Mouse (Mus musculus) ES-Bruce4 (cell line): ENCODE measurements at regions not wholly inside any gene's neighbourhood (a gene's known extent, or its start where the extent isn't known, plus 50 kb on each side); places are given as distances from the start of the nearest gene placed in this dataset.

Experiments
- H3K27ac ChIP-seq: 2 replicates; pipeline ENCODE4 v1.5.1; 2012; ENCODE audit warnings: low read length, inconsistent platforms; ENCODE audit not compliant: insufficient read depth
- H3K27me3 ChIP-seq: 2 replicates; pipeline ENCODE4 v1.6.1; 2012; ENCODE audit warnings: mild to moderate bottlenecking, low read length, inconsistent platforms; ENCODE audit not compliant: control insufficient read depth, poor library complexity, insufficient read depth, severe bottlenecking
- H3K36me3 ChIP-seq: 2 replicates; pipeline ENCODE4 v1.6.1; 2012; ENCODE audit warnings: inconsistent platforms, mild to moderate bottlenecking, low read length, moderate library complexity; ENCODE audit not compliant: control insufficient read depth, poor library complexity, insufficient read depth, severe bottlenecking
- H3K4me1 ChIP-seq: one replicate; pipeline ENCODE4 v1.8.1; 2011; ENCODE audit warnings: low read length; ENCODE audit not compliant: control insufficient read depth, insufficient read depth
- H3K4me3 ChIP-seq: 2 replicates; pipeline ENCODE4 v1.5.1; 2011; ENCODE audit warnings: low read depth, mild to moderate bottlenecking, low read length
- H3K9ac ChIP-seq: 2 replicates; pipeline ENCODE4 v1.6.1; 2012; ENCODE audit warnings: low read depth, mild to moderate bottlenecking, inconsistent platforms; ENCODE audit not compliant: poor library complexity, severe bottlenecking
- H3K9me3 ChIP-seq: replicated peaks from 2 replicates; pipeline ENCODE4 v1.6.1; 2012; ENCODE audit warnings: mild to moderate bottlenecking, low read length, inconsistent platforms; ENCODE audit not compliant: control insufficient read depth, poor library complexity, insufficient read depth, severe bottlenecking
- CTCF ChIP-seq: IDR thresholded peaks from one replicate; pipeline ENCODE4 v1.8.1; 2011; ENCODE audit warnings: low read depth, low read length
- EP300 ChIP-seq: IDR thresholded peaks from 2 replicates; pipeline ENCODE4 v1.6.1; 2011; ENCODE audit warnings: low read depth, low read length; ENCODE audit not compliant: insufficient read depth
- POLR2A ChIP-seq: IDR thresholded peaks from one replicate; pipeline ENCODE4 v1.8.1; 2011; ENCODE audit warnings: low read length; ENCODE audit not compliant: insufficient read depth

GRCm38 (mm10) chr11:28730140-28730539, 122.9 kb upstream of the Efemp1 start:
- H3K36me3 ChIP-seq: no peaks in the 10 kb centered on the region
- no peaks in the 10 kb centered on the region; the same call in 1 of the 2 replicates for H3K27me3 ChIP-seq
- H3K4me1 ChIP-seq: no peaks in the 10 kb centered on the region
- no peaks in the 10 kb centered on the region for H3K9me3 ChIP-seq
- no peak overlapping the region for H3K27ac ChIP-seq
- H3K9ac ChIP-seq: no peak overlapping the region
- TF ChIP-seq POLR2A: no peak
- TF ChIP-seq CTCF: no peak
- no peak for TF ChIP-seq EP300
- H3K4me3 ChIP-seq: no peak overlapping the region

DNA sequence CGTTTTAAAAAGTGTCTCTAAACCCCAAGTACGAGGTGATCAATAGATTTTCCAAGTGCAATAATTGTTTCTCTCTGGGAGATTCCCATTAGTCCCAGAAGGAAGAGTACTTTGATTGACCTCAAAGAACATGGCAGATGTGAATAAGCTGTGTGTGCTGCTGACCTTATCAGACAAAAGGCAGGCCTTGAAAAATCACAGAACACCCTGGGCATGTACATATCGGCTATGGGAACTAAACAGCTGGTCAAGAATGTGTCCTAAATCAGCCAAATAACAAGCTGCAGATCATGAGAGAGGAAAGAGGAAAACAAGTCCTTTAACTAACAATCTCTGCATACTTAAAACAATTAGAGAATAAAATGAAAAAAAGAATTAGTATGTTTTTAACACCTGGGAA, 125.4 kb upstream of the Ccdc85a start:
- H3K36me3 ChIP-seq: no peaks in the 10 kb centered on the region
- no peak overlapping the region for H3K27ac ChIP-seq
- TF ChIP-seq POLR2A: no peak
- TF ChIP-seq EP300: no peak
- TF ChIP-seq CTCF: no peak

DNA sequence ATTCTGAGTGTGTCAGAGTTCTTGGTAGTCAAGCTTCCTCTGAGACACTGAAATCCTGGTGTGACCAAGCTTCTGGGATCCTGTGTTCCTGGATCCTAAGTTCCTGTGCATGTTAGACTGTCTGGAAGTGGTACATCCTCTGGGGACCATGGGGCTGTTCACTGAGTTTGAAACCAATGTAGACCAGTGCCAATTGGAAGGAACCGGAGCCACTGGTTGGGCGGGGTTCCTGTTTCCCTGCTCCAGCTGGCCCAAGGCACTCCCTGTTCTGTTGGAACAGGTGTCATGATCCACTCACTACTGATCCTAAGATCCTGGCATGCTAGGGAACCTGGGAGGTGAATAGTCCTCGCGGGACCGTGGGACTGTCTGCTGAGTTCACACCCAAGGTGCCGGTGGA, 124.3 kb upstream of the Ccdc85a start:
- no peaks in the 10 kb centered on the region for H3K27me3 ChIP-seq
- H3K4me3 ChIP-seq: no peak overlapping the region
- H3K9me3 ChIP-seq: no peaks in the 10 kb centered on the region
- TF ChIP-seq CTCF: no peak
- TF ChIP-seq POLR2A: no peak
- no peak for TF ChIP-seq EP300
- H3K27ac ChIP-seq: no peak overlapping the region
- H3K4me1 ChIP-seq: no peaks in the 10 kb centered on the region
- no peaks in the 10 kb centered on the region for H3K36me3 ChIP-seq
- no peak overlapping the region for H3K9ac ChIP-seq

More for the DNA sequence above, 125.4 kb upstream of the Ccdc85a start:
- no peaks in the 10 kb centered on the region for H3K27me3 ChIP-seq
- H3K9ac ChIP-seq: no peak overlapping the region
- no peaks in the 10 kb centered on the region for H3K9me3 ChIP-seq
- no peak overlapping the region for H3K4me3 ChIP-seq
- no peaks in the 10 kb centered on the region for H3K4me1 ChIP-seq

GRCm38 (mm10) chr11:28702384-28702783, 118.3 kb upstream of the Ccdc85a start:
- Histone ChIP-seq H3K36me3 (no peaks in the 10 kb centered on the region), H3K9me3 (no peaks in the 10 kb centered on the region)
- TF ChIP-seq EP300 (no peak), POLR2A (no peak), CTCF (no peak)

DNA sequence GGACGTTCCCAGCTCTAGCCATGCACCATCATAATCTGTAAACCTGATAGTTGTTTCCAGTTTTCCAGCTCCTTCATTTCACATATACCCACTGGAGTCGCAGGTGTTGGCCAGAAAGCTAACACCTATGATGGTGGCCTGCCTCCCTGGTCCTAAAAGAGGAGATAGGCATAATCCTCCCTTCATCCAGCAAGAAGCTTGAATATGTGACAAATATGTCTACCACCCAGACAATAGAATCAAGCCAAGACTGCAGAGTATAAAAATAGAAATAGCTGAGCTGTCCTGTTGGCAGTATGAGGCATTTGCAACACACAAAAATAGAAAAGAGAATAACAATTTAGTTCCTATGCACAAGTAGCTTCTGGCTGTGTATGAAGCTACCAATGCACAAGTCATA, 117.3 kb upstream of the Ccdc85a start:
- Histone ChIP-seq H3K4me1 (no peaks in the 10 kb centered on the region), H3K9me3 (no peaks in the 10 kb centered on the region), H3K27ac (no peak overlapping the region), H3K27me3 (no peaks in the 10 kb centered on the region), H3K9ac (no peak overlapping the region), H3K4me3 (no peak overlapping the region), H3K36me3 (no peaks in the 10 kb centered on the region)
- no peak for TF ChIP-seq POLR2A
- no peak for TF ChIP-seq EP300
- TF ChIP-seq CTCF: no peak

More at GRCm38 (mm10) chr11:28702384-28702783, 118.3 kb upstream of the Ccdc85a start:
- no peaks in the 10 kb centered on the region for H3K27me3 ChIP-seq
- H3K4me1 ChIP-seq: no peaks in the 10 kb centered on the region
- no peak overlapping the region for H3K4me3 ChIP-seq
- H3K9ac ChIP-seq: no peak overlapping the region
- H3K27ac ChIP-seq: no peak overlapping the region

GRCm38 (mm10) chr11:28699766-28700165, 115.6 kb upstream of the Ccdc85a start:
- H3K36me3 ChIP-seq: no peaks in the 10 kb centered on the region
- no peak overlapping the region for H3K9ac ChIP-seq
- H3K27ac ChIP-seq: no peak overlapping the region
- H3K4me3 ChIP-seq: no peak overlapping the region
- no peaks in the 10 kb centered on the region for H3K9me3 ChIP-seq
- H3K27me3 ChIP-seq: no peaks in the 10 kb centered on the region
- H3K4me1 ChIP-seq: no peaks in the 10 kb centered on the region
- TF ChIP-seq EP300: no peak
- TF ChIP-seq POLR2A: no peak
- TF ChIP-seq CTCF: no peak
